Mouse (Mus musculus) R1 (cell line): ENCODE results near the gene Rgl1.
A peak's percentile ranks its signal among the peaks of the same experiment; 100 is the strongest.

ENCODE experiments used
- DNase-seq: peaks from one replicate; pipeline ENCODE4 v3.0.0-alpha.2; 2018; ENCODE audit warnings: low read depth, low spot score

Gene Rgl1

DNA sequence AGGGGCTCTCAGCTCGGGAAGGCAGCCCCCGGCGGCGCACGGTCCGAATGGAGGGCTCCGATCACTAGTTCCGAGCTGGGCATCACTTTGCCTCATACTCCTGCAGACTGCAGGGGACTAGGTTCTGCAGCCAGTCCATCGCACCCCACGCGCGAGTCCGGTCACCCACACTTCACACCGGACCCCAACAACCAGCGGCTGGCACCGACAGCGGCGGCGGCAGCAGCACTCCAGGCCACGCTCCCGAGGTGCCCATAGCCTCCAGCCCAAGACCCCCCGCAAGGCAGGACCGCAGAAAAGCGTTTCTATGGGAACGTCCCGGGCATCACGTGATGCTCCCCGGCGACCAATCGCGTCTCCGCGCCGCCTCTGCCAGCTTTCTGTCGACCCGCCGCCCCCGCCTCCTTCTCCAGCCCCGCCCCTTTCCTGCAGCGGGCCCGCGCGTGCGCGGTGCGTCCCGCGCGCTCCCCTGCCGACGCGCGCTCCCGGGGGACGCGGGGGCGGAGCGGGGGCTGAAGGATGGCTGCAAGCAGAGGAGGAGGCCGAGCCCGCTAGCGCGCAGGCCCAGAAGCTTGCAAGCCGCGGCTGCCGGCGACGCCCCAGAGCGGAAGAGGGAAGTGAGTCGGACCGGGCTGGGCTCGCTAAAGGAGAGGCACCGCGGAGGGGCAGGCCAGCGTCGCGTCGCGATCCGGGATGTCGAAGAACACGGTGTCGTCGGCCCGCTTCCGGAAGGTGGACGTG is at the start of gene Rgl1, which contains the start of gene Arpc5:
Rgl1 (minus strand) TSS at position 320 of the 741 bp plus-strand sequence.
Arpc5 (plus strand) TSS at position 511 of the 741 bp plus-strand sequence.
- DNase-seq: peak; percentile 97

DNA sequence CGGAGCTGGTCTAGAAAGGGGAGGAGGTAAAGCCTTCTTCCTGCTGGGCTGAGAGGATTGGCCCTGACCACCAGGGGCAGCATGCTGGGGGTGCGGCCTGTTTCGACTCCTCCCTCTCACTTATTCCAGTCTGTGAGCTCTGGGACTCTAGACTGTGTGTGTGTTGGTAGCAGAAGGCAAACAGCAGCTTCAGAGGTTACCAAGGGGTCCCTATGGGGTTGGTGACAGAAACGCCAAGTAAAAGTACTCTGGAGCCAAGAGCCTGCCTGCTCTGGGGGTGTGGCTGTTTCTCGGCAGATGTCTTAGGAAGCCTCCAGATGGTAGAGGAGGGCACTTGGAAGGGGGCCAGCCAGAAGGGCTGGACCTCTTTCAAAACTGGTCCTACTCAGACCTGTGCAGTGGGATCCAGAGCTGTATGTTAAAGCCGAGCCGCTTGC is 49.1 kb upstream of the Rgl1 start:
- peak; percentile 91 for DNase-seq

DNA sequence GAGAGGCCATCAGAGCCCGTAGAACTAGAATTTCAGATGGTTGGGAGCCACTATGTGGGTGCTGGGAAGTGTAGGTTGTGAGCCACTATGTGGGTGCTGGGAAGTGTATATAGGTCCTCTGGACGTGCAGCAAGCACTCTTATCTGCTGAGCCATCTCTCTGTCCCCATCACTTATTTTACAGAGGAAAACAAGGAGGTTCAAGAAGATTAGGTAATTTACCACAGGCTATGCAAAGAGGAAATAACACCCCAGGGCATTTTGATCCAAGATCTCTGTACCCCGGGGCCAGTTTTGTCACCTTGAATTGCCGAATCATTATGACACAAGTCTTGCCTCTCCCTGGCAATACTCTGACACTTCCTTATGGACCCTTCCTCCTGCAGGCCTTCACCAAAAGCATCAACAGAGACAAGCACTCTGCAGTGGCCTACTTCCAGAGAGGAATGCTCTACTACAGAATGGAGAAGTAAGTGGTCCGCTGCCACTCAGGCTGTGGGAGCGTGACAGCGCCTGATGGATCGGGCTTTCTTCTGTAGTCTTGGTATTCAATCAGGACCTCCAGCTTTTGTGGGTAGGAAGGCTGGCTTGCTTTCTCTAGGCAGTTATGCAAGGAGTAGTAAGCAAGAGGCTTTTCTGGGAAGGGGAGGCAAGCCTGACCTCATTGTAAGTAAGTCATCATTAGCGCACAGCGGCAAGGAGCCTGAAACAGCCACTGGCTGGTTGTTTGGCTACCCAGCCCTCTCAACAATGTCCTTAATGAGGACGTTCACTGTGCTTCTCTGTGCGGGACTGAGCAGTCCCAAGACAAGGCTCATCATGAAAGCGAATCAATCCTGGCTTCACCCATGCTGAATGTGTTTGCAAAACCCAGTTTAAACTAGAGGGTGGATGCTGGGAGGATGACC is 44.6 kb upstream of the Rgl1 start:
- no peak for DNase-seq

DNA sequence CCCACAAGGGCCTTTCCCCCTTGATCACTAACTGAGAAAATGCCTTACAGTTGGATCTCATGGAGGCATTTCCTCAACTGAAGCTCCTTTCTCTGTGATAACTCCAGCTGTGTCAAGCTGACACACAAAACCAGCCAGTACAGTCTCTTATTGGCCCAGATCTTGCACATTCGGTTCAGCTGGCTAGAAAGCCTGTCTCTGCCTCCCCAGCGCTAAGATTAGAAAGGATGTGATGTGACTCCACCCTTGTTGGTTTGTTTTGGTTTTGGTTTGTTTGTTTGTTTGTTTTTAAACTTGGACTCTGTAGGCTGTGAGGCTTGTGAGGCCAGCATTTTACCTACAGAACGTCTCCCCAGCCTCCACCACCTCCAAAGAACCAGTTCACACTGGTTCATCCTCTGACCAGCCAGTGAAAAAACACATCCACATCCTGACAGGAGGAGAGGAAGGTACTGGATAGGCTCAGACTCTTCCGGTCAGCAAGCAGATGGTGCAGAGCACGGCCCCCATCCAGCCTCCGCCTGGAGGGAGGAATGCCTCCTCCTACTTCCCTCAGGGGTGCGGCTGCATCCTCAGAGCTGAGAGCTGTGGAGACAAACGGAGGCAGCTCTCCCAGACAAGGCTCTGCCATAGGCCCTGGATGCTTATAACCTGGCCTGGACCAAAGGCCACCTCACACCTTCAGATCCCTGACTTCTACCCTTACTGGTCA is 43.5 kb upstream of the Rgl1 start:
- peak; percentile 63 for DNase-seq

DNA sequence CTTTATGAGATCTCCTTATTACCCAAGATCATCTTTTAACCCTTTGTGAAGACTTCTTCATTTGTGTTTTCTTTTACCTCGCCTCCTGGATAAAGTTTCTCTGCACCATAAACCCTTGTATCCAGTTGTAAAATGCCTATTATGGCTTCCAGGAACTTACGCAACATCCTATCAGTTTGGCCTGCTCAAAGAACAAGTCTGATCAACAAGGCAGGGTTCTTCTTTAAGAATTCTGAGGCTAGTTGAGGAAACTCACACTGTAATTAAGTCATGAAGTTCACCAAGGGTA is 42.2 kb upstream of the Rgl1 start:
- DNase-seq: no peak

DNA sequence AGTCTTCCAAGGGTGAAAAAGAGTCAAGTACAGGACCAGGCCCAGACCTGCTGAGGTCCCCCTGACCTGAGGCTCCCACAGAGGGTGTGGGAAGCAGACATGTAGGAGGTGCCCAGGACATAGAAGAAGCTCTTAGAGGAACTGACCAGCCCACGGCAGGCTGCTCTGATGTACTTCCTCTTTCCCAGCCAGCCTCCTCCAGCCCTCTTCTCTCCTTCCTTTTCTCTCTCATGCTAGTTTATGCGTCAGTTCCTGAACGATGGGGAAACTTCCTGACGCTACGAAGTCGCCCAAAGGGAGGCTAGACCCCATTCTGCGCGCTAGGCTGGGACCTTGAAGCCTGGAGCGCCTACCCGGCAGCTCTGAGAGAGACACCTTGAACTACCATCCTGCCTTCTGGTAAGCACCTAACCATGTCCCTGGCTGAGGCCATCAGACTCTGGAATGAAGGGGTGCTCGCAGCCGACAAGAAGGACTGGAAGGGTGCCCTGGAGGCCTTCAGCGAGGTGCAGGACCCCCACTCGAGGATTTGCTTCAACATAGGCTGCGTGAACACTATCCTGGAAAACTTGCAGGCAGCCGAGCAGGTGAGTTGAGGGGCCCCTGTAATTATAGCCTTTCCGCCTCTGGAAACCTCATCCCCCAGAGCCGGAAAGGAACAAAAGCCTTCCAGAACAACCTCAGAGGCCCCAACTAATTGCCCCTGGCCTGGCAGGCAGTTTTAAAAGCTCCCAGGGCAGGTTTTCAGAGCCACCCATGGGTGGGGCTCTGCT is 41.7 kb upstream of the Rgl1 start:
- no peak for DNase-seq

DNA sequence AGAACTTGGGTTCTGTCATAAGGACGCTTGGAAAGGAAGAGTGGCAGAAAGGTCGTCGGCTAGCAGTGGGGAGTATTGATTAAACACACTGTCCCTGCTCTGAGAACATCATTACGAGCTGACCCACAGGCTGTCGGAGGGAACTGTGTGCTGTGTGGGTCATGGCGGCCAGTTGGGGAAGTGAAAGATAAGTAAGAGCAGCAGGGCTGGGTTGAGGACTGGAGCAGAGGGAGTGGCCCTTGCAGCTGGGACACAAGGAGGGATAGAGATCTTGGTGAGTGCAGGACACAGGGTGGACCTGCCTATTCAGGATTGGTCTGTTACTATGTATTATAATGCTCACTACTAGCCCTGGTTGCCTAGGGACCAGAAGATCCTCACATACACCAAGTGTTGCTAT is 38.8 kb upstream of the Rgl1 start:
- DNase-seq: no peak

DNA sequence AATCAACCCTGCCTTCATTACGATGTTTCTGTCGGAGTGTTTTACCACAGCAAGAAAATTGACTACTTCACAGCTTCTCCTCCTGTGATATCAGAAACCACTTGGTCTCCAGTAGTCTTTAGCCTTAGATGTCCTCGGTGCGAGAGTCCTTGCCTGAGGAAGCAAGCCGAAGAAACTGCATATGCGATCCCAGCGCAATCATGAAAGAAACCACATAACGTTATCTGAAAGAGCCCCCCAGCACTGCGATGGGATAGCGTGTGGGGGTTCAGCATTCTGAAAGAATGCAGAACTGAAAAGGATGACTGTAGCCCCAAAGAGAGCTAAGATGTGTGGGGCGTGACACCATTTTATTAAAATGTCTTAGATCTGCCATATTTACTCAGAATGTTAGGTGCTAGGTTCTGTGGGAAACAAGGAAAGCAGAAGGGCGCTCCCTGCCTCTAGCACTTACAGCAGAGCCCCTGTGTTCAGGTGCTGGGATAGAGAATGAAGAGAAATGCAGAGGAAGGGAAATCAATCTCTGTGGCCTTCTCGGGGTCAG is 34.6 kb upstream of the Rgl1 start:
- no peak for DNase-seq

DNA sequence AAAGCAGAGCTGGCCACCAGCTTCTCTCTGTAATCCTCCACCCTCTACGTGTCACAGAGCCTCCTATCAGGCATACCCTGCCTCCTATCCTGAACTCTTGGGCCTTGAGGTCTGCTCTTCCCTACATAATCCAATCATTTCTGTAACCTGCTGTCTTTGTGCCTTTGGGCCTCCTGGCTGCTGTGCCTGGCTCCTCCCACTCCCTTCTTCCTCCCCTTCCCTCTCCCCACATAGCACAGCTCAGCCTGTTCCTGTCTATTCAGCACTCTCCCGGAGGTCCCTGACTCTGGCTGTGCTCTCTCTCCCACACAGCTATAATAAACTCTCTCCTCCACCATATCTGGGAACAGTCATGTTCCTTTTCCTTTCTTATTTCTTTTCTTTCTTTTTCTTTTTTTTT is 33.7 kb upstream of the Rgl1 start, which contains the start of gene Ncf2:
Ncf2 (plus strand) TSS at position 298 of the 400 bp plus-strand sequence.
- peak; percentile 69 for DNase-seq

DNA sequence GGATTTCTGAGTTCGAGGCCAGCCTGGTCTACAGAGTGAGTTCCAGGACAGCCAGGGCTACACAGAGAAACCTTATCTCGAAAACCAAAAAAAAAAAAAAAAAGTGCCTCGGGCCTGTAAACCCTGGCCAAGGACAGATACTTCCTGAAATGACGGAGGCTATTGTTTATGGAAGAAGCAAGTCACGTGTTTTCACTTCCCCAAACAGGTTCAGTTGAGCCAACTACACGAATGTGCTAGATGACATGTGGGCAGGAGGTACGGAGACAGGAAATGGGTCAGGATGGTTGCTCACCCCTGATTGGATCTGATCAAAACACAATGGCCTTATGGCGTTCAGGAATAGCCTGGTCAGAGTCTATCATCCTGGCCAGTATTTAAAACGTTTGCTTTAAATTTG is 32.0 kb upstream of the Rgl1 start:
- DNase-seq: peak; percentile 40

DNA sequence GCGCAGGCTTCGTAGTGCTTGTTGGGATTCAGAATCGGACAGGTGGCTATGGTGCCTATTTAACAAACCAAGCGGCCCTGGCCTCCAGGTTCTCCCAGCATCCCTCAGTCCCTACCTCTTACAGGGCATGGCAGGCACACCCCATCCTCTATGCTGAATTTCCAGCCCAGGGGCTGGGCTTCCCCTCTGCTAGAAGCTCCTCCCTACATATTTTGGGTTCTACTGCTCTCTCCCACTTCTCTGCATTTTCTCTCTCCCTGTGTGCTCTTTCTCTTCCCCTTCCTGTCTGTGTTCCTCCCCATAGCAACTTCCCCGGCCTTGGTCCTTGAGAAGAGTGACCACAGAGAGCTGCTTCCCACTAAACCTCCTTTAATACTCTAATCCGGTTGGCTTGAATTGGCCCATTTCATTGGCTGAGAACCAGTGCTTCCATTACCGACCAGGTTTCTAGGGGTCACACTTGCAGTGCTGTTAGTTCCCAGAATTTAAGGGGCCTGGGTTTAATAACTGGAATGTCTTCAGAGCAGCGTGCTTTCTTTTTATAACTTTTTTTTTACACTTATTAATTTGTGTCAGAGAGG is 30.6 kb upstream of the Rgl1 start:
- DNase-seq: peak; percentile 77

DNA sequence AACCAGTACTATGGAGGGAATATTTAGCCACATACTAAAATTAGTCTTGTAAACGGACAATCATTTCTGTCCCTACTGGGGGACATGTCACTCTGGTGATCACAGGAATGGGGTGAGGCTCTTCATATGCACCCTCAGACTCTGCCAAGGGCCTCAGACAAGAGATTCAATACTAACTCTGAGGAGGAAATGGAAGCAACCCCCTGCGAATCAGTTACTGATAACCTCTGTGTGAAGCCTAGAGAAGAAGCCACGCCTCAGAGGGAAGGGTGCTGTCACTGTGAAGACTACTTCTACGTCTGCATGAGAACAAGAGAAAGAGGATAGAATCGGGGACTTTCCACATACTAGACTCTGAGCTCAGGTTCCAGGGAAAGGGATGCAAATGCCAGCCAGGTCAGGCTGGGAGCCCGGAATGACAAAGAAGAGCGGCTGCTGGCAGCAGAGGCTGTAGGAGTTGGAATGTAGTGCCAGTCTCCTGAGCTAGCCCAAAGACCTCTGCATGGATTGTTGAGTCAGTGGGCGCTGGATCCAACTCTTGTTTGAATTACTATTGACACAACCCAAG is 29.6 kb upstream of the Rgl1 start:
- DNase-seq: peak; percentile 41

DNA sequence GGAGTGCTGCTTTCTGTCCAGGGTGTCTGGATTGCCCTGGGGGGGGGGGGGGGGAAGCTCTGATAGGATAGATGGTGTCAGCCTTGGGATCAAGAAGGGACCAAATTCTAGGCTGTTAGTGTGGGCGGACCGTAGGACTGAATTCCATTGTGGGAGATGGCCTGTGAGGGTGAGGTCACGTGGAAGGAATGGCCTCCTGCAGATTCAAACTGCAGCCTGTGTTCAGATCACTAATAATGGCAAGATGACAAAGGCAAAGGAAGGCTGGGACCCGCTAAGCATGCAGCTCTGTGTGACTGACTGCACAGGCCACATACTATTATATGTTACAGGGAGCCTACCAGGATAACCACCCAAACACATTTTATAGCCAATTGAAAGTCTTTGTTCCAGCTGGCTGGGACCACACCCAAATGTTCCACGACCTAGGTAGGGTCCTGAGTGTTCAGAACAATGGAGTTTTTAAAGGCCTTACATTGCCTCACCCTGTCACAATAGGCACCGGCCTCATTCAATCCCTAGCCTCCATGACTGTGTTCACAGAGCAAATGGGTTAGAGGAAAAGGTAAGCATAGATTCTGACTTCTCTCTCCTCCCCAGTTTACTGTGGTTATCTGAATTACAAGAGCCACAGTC is 27.5 kb upstream of the Rgl1 start:
- peak; percentile 89 for DNase-seq

DNA sequence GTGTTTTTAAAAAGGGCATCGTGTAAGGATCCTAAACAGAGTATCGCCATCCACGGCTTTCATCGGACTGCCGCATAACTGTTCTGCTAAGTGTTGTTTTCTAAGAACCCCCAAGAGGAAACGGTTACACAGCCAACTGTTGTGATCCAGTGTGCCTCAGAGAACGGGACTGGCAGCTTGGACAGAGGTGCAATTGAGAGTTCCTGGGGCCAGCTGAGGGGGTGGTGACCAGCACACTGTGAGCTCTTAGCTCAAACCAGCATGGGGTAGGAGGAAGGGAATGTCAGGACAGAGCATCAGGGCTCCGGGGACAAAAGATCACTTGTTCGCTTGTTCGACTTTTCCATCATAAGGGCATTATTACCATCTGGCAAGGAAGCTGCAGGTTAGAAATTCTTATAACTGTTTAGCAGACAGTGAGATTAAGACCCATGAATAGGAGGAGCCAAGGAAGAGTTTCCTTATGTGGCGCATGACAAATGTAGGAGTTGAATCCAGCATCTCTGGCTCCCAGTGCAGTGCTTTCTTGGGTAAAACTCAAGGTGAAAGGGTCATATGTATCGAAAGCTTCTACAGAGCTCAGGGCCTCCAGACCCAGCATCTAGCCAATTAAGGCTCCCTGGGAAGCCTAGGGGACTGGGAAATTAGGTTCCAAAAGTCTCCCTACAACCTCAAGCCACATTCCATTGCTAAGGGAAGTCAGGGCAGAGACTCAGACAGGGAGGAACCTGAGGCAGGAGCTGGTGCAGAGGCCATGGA is 26.8 kb upstream of the Rgl1 start:
- peak; percentile 79 for DNase-seq

DNA sequence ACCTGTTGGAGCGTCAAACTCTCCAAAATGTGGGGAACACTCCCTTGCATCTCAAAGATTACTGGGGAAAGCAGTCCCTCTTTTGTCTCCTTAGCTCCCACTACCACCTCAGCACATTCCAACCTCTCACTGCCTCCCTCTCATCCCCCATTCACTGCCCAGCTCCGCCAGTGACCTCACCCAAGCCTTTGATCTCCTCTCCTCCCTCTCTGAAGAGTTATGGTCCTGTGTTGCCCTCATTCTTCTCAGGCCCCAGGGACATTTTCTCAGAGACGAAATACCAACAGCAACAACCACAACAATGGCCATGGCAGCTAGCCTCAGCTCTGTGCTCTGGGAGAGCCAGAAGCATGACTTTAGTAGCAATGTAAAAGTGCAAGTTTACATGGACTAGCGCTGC is 25.1 kb upstream of the Rgl1 start:
- no peak for DNase-seq

DNA sequence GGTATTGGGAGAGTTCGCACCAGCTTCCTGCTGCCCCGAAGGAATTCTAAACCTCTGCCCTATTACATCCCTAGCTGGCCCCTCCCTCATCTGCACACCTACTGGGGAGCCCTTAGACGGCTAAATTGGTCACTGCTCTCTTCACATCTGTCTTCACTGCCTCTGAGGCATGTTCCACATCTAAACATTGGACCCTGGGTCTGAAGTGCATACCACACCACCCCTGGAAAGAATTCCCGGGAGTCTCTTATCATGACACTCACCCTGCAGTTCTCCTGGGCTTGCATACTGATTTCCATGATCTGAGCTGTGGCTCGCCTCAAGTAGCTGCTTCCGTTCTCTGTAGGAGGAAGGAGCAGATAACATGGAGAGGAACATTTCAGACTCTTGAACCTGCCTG is 24.7 kb upstream of the Rgl1 start:
- DNase-seq: peak; percentile 73

DNA sequence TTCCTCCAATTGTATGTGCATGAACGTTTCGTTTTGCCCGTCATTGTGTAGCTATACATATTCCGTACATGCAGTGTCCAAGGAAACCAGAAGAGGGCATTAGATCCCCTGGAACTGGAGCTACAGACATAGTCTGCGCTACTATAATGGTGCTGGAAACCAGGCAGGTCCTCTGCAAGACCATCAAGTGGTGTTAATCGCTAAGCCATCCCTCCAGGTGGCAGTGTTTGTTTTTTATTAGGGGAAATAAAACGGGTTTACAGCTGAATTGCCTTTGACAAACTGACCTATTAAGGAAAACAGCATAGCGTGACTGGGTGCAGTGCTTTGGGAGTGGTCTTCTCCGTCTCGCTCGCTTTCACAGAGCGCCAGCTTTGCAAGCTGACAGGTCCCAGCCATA is 24.1 kb upstream of the Rgl1 start:
- DNase-seq: peak; percentile 96

DNA sequence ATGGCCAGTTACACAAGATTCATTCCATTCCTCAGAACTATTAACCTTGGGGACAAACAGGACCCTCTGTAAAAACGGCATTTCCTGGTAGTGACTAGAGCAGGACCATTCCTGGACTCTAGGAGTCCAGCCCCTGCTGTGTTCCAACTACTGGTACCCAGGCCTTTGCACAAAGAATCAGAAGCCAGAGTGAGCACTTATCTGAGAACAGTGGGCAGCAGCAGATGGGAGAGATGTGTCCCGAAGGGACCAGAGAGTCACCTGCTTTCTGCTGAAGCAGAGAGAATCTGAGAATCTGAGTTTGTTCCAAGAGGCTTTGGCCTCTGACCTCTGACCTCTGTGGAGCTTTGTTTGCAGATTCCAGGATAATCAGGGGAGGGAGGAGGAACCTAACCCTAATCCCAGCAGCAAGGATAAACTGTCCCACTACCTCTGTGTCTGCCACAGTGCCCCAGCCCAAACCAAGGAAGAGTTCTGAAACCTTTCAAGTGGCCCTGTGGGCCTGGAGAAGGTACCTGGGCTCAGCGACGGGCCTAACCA is 22.0 kb upstream of the Rgl1 start:
- DNase-seq: peak; percentile 27

DNA sequence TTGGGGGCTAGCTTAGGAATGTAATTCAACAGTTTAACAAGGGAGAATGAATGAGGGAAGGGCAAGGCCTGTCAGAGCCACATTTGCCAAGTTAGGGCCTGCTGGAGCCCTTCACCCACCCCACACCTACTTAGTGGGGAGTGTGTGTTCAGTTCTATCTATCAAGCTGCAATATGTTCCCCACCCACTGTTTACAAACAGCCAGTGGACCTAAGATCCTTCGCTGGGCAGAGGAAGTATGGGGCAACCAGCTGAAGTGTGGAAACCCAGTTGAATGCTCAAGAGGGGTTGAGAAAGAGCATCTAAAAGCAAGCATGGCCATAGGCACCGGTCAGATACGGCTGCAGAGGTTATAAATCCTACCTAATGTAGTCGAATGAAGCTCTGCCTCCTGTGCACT is 20.8 kb upstream of the Rgl1 start:
- DNase-seq: no peak
